Mouse (Mus musculus) liver, embryonic 14.5 days (tissue): ENCODE measurements around the gene Midn.

Experiments
- CTCF ChIP-seq: IDR thresholded peaks from 2 replicates; pipeline ENCODE4 v1.5.1; 2016; ENCODE audit warnings: antibody characterized with exemption, low read depth, control low read depth
- EP300 ChIP-seq: IDR thresholded peaks from 2 replicates; pipeline ENCODE4 v1.6.1; 2016; ENCODE audit warnings: antibody characterized with exemption, low read depth

DNA sequence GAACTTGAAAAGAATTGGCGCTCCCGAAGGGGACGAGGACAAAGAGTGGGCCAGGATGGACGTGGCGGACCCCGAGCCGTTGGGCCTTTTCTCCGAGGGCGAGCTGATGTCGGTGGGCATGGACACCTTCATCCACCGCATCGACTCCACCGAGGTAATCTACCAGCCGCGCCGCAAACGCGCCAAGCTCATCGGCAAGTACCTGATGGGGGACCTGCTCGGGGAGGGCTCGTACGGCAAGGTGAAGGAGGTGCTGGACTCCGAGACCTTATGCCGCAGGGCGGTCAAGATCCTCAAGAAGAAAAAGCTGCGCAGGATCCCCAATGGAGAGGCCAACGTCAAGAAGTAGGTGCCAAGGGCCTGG, 31.5 kb upstream of the Midn start:
- TF ChIP-seq CTCF (no peak), EP300 (no peak)
